Mouse (Mus musculus) left cerebral cortex, adult 2 months (tissue): ENCODE measurements around the gene Gabarapl1. TPM values are rescaled to one million over a fixed set of nuclear protein-coding genes. Genes with fewer than 3 reads are reported as not detected.

ENCODE experiments used
- DNase-seq, 2 experiments: peaks; one replicate each; pipeline ENCODE4 v3.0.0; 2021 to 2022; ENCODE audit warnings: low spot score in 2 of 2, mixed read lengths in 1 of 2; ENCODE audit errors: extremely low spot score in 1 of 2
- H3K27ac ChIP-seq: fragments of 200-600 bp; 2 replicates; pipeline ENCODE4 v1.8.1; 2022
- H3K4me3 ChIP-seq: fragments of 200-600 bp; 2 replicates; pipeline ENCODE4 v1.8.1; 2022
- CTCF ChIP-seq: fragments of 200-600 bp; IDR thresholded peaks from 2 replicates; pipeline ENCODE4 v1.8.1; 2022; ENCODE audit warnings: antibody characterized with exemption, mild to moderate bottlenecking, moderate library complexity
- intact Hi-C: fragments of 180-260 bp; cut with DNase I; formaldehyde crosslinking; loops from one replicate; pipeline ENCODE4 v1.15.1; 2025
- total RNA-seq, 2 experiments: library from RNA; stranded (reverse); gene quantifications; 2 replicates each; pipeline ENCODE4 v1.2.3; 2021

Gene Gabarapl1
- total RNA-seq, 2 experiments from 2014 or later: 707 to 713 TPM

DNA sequence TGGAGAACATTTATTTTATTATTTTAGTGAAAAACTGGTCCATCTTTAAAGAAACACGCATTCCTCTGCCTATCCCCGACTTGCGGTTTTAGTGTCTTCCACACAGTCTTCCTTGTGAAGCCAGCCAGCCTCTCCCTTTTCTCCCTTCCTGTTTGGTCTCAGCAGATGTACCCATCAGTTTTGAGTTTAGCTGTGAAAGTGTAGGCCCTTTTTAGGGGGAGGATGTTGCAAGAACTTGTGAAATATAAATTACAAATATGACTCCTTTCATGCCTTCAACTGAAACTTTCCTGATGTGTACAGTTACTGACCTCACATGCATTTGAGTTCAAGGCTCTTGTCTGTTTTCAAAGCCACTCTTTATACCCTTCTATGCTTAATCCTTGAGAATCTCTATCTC, 17.9 kb upstream of the Gabarapl1 start:
- no peak for TF ChIP-seq CTCF
- Histone ChIP-seq H3K4me3 (no peak overlapping the region), H3K27ac (no peak overlapping the region)
- no peak for DNase-seq
- intact Hi-C loops: no loop called here

DNA sequence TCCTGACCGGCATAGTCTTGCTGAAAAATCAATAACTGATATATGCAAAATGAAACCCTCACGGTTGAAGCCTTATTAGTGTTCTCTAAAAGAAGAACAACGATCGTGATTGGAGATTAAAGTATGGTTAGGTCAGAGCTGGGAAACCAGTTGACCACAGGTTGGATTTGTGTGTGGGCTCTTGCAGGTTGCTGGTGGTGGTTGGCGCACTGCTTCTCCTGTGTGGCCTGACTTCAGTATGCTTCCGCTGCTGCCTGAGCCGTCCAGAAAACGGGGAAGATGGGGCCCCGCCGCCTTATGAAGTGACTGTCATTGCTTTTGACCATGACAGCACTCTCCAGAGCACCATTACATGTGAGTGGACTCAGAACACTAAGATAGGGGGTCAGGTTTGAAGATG, 16.6 kb upstream of the Gabarapl1 start:
- TF ChIP-seq CTCF: no peak
- DNase-seq: no peak
- intact Hi-C loops: no loop called here
- no peak overlapping the region for H3K27ac ChIP-seq
- no peak overlapping the region for H3K4me3 ChIP-seq

DNA sequence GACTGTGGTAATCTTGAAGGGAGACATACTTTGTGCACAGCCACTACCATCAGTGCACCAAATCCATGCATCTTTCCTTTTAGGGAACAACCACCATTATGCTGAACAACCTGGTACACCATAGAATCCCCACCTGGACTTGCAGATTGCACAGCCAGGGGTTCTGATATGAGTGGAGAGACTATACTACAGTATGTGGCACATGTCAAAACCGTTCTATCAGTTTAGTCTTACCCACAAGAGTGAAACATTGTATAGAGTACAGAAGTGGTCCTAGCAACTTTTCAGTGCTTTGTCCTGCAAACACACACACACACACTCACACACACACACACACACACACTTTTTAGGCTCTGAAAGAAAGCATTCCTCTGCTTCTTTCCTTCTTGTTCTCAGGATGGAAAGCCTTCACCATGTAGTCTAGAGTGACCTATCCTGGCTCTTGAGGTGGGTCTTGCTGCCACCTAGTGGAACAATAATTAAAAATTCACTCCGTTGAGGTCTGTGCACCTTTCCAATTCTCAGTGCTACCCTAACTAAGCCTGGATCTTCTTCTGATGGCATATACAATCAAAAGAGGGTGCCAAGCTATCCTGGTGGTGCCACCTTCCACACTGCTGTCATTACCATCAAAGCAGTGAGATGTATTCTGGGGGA, 15.1 kb upstream of the Gabarapl1 start:
- peak; percentile 33 to 34 for DNase-seq
- Histone ChIP-seq H3K27ac (no peak overlapping the region), H3K4me3 (no peak overlapping the region)
- peak; percentile 67 for TF ChIP-seq CTCF
- intact Hi-C loops: loop anchor here (1.0 to 2.0 kb wide), 2 partner anchors 41 to 125 kb away; no protein-coding TSS in a partner anchor

DNA sequence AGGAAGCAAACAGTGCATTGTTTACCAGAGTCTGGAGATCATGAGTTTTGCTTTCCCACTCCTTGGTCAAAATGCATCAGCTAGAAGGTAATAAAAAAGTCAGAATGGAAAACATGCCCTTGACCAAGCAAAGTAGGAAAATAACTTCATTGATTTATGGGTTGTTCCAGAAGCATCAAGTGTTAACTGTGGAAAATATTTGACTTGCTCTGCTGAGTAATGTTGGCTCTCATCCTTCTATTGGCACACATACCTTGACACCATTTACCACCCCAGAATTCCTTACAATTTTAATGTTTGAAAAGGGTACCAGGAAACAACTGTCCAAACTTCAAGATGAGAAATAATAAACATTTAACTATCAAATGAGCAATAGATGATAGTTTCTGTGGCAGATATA, 6.9 kb upstream of the Gabarapl1 start:
- Histone ChIP-seq H3K4me3 (no peak overlapping the region), H3K27ac (no peak overlapping the region)
- intact Hi-C loops: no loop called here
- TF ChIP-seq CTCF: no peak
- no peak for DNase-seq

DNA sequence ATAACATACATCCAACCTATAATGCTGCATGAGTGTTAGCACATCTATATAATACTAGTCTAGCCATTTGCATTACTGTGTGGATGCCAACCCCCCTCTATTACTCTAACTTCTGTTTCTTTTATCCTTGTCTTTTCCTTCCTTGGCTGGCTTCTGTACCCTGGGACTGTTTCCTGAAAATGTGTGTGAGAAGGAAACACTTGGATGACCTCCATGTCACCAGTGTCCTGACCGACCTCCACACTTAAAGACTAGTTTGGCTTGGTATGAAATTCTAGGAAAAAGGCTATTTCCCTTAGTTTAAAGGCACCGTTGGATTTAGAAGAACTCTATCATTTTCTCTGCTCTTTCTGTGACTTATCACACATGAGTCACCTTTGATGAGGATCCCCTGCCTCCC, 5.5 kb upstream of the Gabarapl1 start:
- no peak for DNase-seq
- no peak for TF ChIP-seq CTCF
- intact Hi-C loops: no loop called here
- Histone ChIP-seq H3K4me3 (no peak overlapping the region), H3K27ac (no peak overlapping the region)

DNA sequence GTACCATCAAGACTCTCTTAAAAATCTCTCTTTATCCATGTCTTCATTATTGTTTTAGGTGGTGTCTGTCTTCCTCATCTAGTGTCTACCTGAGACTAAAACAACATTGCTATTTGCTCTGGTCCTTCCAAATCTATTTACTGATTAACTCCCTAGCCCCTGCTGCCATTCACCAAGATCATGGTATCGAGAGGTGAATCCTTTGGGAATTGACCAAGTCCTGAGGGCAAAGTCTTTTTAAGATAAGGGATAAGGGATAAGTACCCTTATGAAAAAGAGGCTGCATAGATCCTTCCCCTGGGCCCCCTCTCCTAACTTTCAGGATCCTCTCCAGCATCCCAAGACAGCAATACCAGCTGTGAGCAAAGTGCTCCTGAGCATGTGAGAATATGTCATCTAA, 3.4 kb upstream of the Gabarapl1 start:
- DNase-seq: no peak
- Histone ChIP-seq H3K27ac (no peak overlapping the region), H3K4me3 (no peak overlapping the region)
- intact Hi-C loops: loop anchor here (5.0 to 10.0 kb wide), 2 partner anchors 767 to 1095 kb away; partner anchors contain the start of gene Fkbp4
- TF ChIP-seq CTCF: no peak

DNA sequence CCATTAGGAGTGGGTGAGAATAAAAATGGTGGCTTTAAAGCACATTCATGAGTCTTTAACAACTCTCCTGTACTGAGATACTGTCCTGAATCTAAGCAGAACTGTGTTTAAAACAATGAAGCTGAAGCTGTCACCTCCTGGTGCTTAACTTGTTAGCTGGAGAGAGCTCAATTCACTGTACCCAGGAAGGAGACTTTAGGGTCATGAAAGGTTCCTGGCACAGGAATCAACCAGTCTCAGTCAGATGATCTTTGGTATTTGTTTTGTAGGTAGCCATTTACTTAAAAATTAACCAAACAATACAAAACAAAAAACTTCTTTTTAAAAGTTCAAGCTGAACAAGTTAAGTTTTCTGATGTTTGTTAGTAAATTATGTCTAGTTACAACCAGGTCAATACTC, 2.7 kb upstream of the Gabarapl1 start:
- TF ChIP-seq CTCF: no peak
- intact Hi-C loops: loop anchor here (5.0 to 10.0 kb wide), 2 partner anchors 768 to 1095 kb away; partner anchors contain the start of gene Fkbp4

DNA sequence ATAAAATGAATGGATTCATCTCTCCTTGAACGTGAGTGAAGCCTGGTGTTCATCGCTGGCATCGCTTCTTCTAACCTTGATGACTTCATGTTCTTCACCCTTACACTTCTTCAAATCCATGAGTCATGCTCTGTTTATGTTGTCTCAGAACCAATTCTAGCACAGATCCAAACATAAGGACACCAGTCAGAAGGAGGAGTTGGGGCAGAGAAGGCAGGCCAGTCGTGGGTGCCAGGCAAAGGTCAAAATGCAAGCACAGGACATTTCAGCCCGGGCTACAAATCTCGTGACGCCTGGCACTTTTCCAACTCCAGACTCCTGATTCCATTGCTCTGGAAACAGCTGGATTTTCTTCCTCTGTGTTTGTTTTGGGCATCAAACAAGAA, 411 bp upstream of the Gabarapl1 start:
- H3K4me3 ChIP-seq: peak overlapping the region; percentile 98
- peak; percentile 12; the same call in 1 of the 2 replicates for TF ChIP-seq CTCF
- intact Hi-C loops: loop anchor here (2.0 to 10.0 kb wide), 3 partner anchors 690 to 1098 kb away; partner anchors contain the start of gene Fkbp4
- H3K27ac ChIP-seq: peak overlapping the region; percentile 100
- DNase-seq: peak; percentile 37 to 48

More for the DNA sequence above, 2.7 kb upstream of the Gabarapl1 start:
- no peak overlapping the region for H3K4me3 ChIP-seq
- DNase-seq: no peak
- H3K27ac ChIP-seq: no peak overlapping the region

DNA sequence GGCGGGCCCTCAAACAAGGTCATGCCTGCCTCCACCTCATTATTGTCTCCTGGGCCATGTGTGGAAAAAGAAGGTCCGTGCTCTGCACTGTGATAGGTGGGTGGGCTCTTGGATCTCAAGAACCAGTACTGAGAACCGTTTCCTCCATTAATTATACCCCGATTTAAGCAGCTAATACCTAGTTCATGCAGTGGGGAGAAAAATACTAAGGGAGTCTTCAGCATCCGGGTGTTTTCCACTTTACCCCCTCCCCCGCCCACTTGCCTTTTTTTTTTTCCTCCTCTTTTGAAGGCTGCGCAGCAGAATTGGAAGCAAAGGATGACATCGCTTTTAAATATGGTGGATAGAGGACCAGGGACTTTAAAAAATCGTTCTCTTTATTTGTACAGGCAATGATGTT, 1.1 kb downstream of the Gabarapl1 start:
- H3K4me3 ChIP-seq: peak overlapping the region; percentile 98
- H3K27ac ChIP-seq: peak overlapping the region; percentile 100
- peak in 1 of 2 experiments; percentile 19 for DNase-seq
- TF ChIP-seq CTCF: no peak
- intact Hi-C loops: loop anchor here (5.0 to 10.0 kb wide), 2 partner anchors 772 to 1099 kb away; partner anchors contain the start of gene Fkbp4

DNA sequence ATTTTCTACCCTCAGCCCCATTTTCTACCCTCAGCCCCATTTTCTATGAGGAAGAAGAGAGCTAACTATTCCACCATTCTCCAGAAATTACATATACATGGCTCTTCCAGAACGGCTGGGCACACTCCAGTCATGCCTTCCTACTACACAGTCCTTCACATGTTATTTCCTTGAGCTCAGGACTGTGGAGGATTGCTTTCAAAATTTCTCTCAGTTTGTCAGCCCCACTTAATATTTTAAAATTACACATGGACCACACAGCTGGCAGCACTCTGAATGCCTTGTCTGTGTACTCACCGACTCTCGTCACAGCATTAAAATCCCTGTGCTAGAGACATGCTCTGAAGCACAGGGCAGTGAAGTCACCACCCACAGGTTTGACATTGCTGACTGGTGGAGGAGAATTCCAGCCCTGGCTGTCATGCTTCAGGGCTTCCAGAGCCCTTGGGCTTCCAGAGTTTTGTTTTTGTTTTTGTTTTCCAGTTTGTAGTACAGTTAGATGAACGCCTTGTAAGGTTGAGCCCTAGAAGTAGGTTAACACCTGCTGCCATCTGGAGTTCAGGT, 1.7 kb downstream of the Gabarapl1 start:
- no peak for TF ChIP-seq CTCF
- peak overlapping the region; percentile 98 for H3K4me3 ChIP-seq
- peak in 1 of 2 experiments; percentile 15 for DNase-seq
- intact Hi-C loops: loop anchor here (5.0 to 10.0 kb wide), 2 partner anchors 772 to 1100 kb away; partner anchors contain the start of gene Fkbp4
- H3K27ac ChIP-seq: peak overlapping the region; percentile 100

DNA sequence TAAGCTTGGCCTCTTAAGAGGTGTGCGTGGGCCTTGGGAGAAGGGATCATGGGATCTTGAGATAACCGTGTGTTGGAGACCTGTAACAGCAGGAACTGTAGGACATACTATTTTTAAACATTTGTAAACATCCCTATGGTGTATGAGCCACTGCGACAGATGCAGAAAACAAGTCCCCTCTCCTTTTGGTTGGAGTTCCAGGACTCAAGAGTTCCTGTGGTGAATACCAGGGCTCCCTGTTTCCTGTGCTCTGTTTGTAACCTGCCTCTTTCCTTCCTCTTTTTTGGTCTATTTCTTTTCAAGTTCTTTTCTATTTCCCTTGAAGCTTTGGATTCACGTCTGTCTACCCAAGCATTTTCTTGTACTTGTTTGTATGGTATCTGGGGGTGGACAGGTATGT, 2.8 kb downstream of the Gabarapl1 start:
- no peak for DNase-seq
- no peak for TF ChIP-seq CTCF
- Histone ChIP-seq H3K4me3 (peak overlapping the region; percentile 98), H3K27ac (no peak overlapping the region; the same call in 1 of the 2 replicates)
- intact Hi-C loops: loop anchor here (10.0 kb wide), 1 partner anchor 1101 kb away; the partner anchor contains the start of gene Fkbp4

DNA sequence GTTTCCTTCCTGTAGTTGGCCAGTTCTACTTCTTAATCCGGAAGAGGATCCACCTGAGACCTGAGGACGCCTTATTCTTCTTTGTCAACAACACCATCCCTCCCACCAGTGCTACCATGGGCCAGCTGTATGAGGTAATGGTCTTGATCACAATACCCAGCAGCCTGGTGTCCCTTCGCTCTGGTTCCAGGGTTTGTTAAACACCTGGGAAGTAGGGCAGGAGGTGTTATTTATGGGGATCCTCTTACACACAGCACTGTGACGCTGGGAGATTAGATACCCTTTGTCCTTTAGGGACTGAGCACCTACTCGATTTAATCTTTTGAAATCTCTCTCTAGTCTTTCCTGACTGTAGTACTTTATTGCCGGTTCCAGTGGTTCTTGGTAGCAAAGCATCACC, 5.6 kb downstream of the Gabarapl1 start:
- no peak for TF ChIP-seq CTCF
- intact Hi-C loops: loop anchor here (10.0 kb wide), 1 partner anchor 1104 kb away; the partner anchor contains the start of gene Fkbp4
- Histone ChIP-seq H3K27ac (no peak overlapping the region), H3K4me3 (no peak overlapping the region)
- no peak for DNase-seq
